Mouse (Mus musculus): Measurements from ENCODE around the gene Fbxo11.

DNA sequence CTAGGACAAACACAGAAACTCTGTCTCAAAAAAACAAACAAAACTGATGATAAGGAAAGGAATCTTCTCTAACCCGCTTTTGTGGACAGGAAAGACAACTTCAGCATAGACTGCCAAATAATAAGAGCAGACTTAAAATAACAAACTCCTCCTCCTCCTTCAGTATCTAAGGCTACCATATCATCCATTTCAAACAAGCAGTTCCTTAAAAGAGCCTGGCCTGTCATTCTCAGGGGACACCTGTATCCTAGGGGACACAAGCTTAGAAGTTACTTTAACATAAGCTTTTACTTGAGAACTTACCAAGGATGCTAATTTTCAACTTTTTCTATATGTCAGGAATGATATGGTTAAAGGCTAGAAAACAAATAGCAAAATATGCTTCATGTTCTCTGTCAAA, 14.2 kb downstream of the Fbxo11 start:
- no peak for TF ChIP-seq CTCF (IDR thresholded peaks at IDR 0.05; ENCODE audit: low read depth)
- no peak for TF ChIP-seq EP300 (IDR thresholded peaks at IDR 0.05; ENCODE audit: low read depth)
